Mouse (Mus musculus): ENCODE results near the gene Zfp618. TPM values are rescaled to one million over a fixed set of nuclear protein-coding genes. Genes with fewer than 3 reads are reported as not detected.
A peak's percentile ranks its signal among the peaks of the same experiment; 100 is the strongest.

Zfp618 gene
- total RNA-seq, 2 experiments from 2014 or later: 4.6 to 7.0 TPM

GRCm38 (mm10) chr4:63024734-63025256, 59.4 kb downstream of the Zfp618 start:
- DNase-seq (ENCODE audit: low spot score in 2 of 2): no peak
- intact Hi-C loops (cut with DNase I): no loop called here

DNA sequence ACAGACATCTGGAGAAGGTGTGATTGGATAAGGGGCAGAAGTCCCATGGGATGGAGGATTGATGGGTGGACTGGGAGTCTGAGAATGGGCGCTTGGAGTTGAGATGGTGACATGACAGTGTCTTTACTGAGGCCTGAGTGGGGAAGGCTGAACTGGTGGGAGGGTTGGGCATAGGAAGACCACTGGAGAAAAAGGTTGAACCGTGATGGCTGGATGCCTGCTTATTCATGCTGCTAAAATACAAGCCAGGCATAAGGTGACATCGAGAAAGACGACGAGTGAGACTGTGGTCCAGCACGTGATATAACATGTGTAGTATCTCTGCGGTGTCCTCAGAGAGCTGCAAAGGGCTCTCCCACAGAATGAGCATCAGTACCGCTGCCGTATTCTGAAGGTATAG, 59.9 kb downstream of the Zfp618 start:
- intact Hi-C loops (cut with DNase I): no loop called here
- no peak for DNase-seq (ENCODE audit: low spot score in 2 of 2)

DNA sequence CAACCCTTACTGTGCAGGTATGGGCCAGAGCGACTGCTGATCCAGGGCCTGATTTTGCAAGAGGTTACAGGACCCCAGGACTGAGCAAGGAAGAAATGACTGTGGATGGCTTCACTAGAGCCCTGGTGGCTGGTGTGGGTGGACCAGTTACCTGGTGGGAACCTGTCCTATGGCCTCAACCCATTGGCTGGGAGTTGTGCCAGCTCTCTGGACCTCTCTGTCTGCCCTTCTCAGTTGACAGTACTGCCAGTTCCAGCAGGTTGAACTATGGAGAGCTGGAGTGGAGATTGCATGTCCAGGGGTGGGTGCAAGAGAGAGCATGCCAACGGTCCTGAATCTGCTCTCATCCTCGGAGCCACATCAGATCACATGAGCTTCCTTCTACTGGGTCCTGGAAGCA, 60.9 kb downstream of the Zfp618 start:
- DNase-seq (ENCODE audit: low spot score in 2 of 2): no peak
- intact Hi-C loops (cut with DNase I): no loop called here

DNA sequence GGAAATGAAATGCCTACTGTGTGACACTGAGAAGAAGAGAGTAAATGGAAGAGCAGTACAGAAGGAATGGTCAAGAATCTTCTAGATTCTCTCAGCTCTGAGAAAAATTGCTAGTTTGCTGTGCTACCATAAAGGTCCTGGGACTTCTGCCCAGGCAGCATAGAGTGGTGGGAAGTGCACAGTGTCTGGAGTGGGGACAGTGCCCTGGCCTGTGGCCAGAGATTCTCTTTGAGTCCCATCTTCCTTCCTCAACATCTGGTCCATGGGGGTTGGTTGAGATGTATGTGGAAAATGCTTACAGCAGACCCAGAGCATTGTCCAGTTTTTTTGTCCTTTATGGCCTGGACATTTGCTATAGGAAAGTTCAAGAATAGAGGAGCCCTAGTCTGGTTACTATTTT, 62.1 kb downstream of the Zfp618 start:
- intact Hi-C loops (cut with DNase I): no loop called here
- no peak for DNase-seq (ENCODE audit: low spot score in 2 of 2)

- no peak for DNase-seq (ENCODE audit: low spot score in 2 of 2)
- intact Hi-C loops (cut with DNase I): no loop called here
Observed at GRCm38 (mm10) chr4:63030157-63030556, 64.8 kb downstream of the Zfp618 start.

DNA sequence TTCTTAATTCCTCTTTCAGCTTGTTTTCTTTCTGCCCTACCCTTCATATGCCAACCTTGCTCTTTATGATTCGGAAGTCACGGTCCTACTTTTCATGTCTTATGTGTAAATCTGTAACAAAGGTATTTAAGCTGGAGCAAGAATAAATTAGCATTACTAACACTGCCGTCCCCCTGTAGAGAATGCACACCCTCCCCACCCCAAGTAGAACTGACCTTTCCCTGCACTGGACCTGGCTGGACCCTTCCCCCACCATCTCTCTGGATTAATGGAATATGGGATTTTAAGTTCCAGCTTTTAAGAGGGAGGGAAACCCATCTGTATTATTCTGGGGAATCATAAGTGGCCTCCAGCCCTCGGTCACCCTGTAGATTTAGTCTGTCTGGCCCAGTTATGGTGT, 65.9 kb downstream of the Zfp618 start:
- intact Hi-C loops (cut with DNase I): no loop called here

DNA sequence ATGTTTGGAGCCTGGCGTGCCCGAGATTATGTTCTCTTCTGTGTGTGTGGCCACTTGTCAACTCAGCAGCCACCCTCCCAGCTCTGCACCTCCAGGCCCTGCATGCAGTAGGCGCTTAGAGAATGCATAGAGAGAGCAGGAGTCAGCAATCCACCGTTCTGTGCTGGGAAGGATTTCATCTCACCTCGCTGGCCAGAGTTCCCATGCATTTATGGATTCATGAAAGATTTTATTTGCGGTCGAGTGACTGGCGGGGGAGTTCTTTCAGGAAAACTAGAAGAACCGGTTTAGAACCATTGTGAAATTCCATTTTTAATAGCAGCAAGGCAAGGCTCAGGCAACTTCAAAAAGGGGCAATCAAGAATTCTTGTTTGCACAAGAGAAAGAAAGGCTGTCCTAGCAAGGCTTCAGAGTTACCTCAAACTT, 67.2 kb downstream of the Zfp618 start:
- no peak for DNase-seq (ENCODE audit: low spot score in 2 of 2)

More for the DNA sequence above, 65.9 kb downstream of the Zfp618 start:
- no peak for DNase-seq (ENCODE audit: low spot score in 2 of 2)

GRCm38 (mm10) chr4:63033724-63034123, 68.4 kb downstream of the Zfp618 start:
- no peak for DNase-seq (ENCODE audit: low spot score in 2 of 2)
- intact Hi-C loops (cut with DNase I): no loop called here

More for the DNA sequence above, 67.2 kb downstream of the Zfp618 start:
- intact Hi-C loops (cut with DNase I): no loop called here

DNA sequence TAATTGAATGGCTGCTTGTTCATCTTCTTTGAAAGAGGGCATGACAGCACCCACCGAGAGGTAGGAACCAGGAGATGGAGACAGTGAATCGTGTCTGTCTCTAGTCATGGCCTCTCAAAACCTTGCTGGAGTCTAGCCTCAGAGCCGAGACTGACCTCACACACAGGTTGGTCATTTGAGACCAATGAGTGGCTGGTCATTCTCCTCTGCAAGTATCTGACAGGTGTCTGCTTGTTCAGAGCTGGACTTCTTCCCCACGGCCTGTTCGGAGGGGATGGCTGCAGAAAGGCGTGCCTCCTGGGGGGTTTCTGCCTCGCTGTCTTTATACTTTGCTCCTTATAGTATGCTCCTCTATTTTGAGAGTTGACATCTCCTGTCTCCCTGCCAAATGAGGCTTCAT, 70.6 kb downstream of the Zfp618 start:
- DNase-seq (ENCODE audit: low spot score in 2 of 2): no peak
- intact Hi-C loops (cut with DNase I): no loop called here

DNA sequence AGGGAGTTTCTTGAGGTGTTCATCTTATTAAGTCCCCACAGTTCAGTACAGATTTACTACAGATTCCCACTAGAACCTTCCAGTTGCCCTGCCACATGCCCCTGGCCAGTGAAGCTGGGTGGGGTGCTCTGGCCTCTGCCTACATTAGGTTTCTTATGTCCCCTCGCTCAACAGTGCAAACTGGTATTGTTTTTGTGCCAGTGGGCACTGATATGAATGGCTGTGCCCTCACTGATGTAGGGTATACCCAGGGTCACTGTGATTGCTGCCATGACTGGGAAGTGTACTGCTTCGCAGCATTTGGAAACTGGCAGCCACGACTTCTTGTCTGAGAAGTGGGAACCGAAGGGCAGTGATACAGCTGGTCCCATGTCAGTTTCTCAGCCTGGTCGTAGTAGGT, 71.4 kb downstream of the Zfp618 start:
- intact Hi-C loops (cut with DNase I): no loop called here
- no peak for DNase-seq (ENCODE audit: low spot score in 2 of 2)

- peak in 1 of 2 experiments; percentile 1 for DNase-seq (ENCODE audit: low spot score in 2 of 2)
- intact Hi-C loops (cut with DNase I): no loop called here
Observed at GRCm38 (mm10) chr4:63037555-63037954, 72.2 kb downstream of the Zfp618 start.

GRCm38 (mm10) chr4:63038265-63038664, 72.9 kb downstream of the Zfp618 start:
- peak in 1 of 2 experiments; percentile 1 for DNase-seq (ENCODE audit: low spot score in 2 of 2)
- intact Hi-C loops (cut with DNase I): no loop called here

DNA sequence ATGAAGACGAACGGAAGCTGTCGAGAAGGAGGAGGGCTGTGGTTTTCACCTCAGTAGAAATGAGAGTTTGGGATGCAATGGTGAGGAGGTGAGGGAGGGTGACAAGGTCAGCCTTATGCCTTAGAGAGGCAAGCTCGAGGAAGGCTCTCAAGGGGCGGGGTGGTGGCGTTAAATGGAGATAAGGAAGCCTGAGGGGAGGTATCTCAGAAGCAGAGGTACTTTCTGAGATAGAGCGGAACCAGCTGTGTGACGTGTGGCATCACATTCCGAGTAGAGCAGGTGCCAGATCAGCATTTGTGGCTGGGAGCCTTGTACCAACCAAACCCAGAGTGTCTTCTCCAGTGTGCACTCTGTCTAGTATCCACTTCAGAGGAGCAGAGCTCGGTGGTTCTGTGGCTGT, 73.6 kb downstream of the Zfp618 start:
- no peak for DNase-seq (ENCODE audit: low spot score in 2 of 2)
- intact Hi-C loops (cut with DNase I): no loop called here

- no peak for DNase-seq (ENCODE audit: low spot score in 2 of 2)
Observed at GRCm38 (mm10) chr4:63048606-63049005, 83.2 kb downstream of the Zfp618 start.

DNA sequence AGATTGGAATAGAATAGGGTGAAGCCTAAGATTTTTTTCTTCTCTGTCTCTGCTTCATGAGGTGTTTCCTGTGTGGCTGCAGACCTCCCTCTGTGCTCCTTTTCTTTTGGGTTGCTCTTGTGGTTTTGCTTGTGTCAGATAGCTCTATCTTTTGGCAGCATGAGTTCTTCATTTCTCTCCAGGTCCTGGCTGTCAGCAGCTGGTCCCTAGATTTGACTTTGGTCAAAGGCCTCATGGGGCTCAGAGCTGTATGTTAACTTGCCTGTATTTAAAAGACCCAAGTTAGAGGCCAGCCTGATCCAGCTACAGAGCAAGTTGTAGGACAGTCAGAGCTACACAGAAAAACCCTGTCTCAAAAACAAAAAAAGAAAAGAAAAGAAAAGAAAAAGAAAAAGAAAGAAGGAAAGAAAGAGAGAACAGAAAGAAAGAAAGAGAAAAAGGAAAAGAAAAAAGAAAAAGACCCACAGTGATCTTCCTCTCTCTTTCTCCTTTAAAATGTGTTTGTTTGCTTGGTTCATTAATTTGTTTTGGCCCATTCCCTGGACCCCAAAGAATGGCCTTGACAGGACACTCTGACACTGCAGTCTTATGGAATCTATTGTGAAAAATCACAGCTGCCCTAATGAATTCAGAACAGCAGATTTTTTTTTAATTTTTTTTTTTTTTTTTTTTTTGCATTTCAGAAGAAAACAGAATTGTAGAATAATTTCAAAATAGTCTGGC, 84.4 kb downstream of the Zfp618 start:
- intact Hi-C loops (cut with DNase I): no loop called here
- no peak for DNase-seq (ENCODE audit: low spot score in 2 of 2)

More at GRCm38 (mm10) chr4:63048606-63049005, 83.2 kb downstream of the Zfp618 start:
- intact Hi-C loops (cut with DNase I): no loop called here

DNA sequence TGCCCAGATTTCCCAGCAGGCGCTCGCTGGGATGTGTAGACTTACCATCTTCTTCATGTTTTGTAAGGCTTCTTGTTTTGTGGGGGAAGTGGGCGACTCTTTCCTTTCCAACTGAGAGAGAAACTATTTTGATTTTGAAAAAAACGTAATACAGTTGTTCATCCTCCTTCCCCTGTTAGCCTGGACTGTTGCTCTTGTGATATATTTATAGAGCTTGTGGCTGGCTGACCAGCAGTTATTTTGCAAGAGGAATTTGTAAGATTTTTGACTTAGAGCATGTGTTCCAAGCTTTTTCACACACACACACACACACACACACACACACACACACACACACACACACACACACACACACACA, 84.9 kb downstream of the Zfp618 start:
- intact Hi-C loops (cut with DNase I): no loop called here
- DNase-seq (ENCODE audit: low spot score in 2 of 2): no peak

GRCm38 (mm10) chr4:63050949-63051348, 85.6 kb downstream of the Zfp618 start:
- intact Hi-C loops (cut with DNase I): no loop called here

DNA sequence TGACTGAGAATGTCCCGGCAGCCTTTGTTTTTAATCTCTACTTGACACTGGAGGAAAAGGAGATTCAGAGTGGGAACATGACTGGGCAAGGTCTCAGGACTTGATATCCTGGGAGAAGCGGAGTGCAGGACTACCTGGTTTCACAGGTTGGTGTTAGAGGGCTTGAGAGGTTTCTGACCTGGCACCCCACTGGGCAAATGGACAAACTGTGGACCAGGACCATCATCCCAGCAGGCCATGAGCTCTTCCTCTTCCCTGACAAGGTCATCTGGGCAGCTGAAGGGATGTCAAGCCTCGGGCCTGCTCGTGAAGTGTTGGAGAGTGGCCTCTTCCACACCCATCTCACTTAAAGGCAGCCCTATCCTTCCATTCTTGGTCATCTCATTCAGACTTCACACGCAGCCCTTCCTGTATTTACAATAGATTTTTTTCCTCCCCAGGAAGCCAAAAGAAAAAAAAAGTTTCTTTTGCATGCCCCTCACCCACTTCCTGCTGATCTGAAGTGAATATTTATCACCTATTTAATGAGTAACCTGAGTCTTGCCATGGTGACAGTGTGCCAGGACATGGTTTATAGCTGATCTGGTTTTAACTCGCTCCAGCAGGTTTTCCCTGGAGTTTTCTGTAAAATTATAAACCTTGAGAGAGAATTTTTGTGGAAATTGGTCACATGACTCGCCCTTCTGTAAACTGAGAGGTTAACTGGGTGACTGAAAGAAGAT, 86.7 kb downstream of the Zfp618 start:
- intact Hi-C loops (cut with DNase I): no loop called here
- no peak for DNase-seq (ENCODE audit: low spot score in 2 of 2)

More at GRCm38 (mm10) chr4:63050949-63051348, 85.6 kb downstream of the Zfp618 start:
- DNase-seq (ENCODE audit: low spot score in 2 of 2): no peak

- intact Hi-C loops (cut with DNase I): no loop called here
- DNase-seq (ENCODE audit: low spot score in 2 of 2): no peak
Observed at GRCm38 (mm10) chr4:63052662-63053033, 87.3 kb downstream of the Zfp618 start.

DNA sequence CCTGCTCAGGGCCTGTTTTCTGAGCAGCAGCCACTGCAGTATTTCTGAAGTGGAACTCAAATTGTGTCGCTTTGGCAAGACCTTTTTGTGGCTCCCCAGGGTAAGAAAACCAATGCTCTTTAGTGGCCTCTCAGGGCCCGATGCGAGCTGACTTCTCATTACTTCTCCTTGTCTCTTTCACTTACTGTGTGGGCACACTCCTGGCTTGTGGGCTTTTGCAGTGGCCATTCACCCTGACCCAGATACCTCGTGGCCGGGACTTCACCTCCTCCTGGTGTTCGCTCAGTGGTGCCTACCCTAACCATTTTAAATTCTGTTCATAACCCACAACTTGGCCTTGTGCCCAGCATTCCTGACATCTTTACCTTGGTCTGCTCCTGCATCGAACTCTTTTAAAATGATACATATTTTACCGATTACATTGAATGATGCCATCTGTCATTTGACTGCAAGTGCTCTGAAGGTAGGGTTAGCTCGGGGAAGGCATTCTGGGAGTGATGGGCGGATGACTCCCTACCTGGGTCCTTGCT, 89.9 kb downstream of the Zfp618 start:
- intact Hi-C loops (cut with DNase I): no loop called here
- no peak for DNase-seq (ENCODE audit: low spot score in 2 of 2)
